Mouse (Mus musculus) neutrophil, adult 5-6 weeks (primary cell): ENCODE measurements around the gene Xrcc1. TPM values are rescaled to one million over a fixed set of nuclear protein-coding genes. Genes with fewer than 3 reads are reported as not detected.
A peak's percentile ranks its signal among the peaks of the same experiment; 100 is the strongest.

ENCODE experiments used
- ATAC-seq: fragments of 151-379, 151-347 bp; 2 replicates; pipeline ENCODE4 v1.8.0; 2017; ENCODE audit warnings: mild to moderate bottlenecking, moderate TSS enrichment; ENCODE audit not compliant: insufficient number of reproducible peaks, poor library complexity, low FRiP score, severe bottlenecking; ENCODE audit errors: extremely low read depth
- total RNA-seq: library from RNA; stranded (forward); fragments of 200-1000 nt; gene quantifications from 2 replicates; pipeline ENCODE4 v1.2.3, GENCODE M21; 2017

The Xrcc1 gene
- total RNA-seq, 1 experiment from 2014 or later, result 38.4 TPM

DNA sequence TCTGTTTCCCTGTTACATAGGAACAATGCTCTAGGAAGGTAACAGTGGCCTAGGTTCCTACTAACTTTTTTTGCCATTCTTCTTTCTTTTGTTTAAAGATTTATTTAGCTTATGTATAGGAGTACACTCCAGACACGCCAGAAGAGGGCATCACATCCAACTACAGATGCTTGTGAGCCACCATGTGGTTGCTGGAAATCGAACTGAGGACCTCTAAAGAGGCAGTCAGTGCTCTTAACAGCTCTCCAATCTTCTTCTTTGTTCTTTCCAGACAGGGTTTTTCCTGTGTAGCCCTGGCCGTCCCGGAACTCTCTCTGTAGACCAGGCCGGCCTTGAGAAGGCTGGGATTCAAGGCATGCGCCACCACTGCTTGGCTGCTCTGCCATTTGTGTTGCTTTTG is 21.1 kb upstream of the Xrcc1 start:
- no peak for ATAC-seq

DNA sequence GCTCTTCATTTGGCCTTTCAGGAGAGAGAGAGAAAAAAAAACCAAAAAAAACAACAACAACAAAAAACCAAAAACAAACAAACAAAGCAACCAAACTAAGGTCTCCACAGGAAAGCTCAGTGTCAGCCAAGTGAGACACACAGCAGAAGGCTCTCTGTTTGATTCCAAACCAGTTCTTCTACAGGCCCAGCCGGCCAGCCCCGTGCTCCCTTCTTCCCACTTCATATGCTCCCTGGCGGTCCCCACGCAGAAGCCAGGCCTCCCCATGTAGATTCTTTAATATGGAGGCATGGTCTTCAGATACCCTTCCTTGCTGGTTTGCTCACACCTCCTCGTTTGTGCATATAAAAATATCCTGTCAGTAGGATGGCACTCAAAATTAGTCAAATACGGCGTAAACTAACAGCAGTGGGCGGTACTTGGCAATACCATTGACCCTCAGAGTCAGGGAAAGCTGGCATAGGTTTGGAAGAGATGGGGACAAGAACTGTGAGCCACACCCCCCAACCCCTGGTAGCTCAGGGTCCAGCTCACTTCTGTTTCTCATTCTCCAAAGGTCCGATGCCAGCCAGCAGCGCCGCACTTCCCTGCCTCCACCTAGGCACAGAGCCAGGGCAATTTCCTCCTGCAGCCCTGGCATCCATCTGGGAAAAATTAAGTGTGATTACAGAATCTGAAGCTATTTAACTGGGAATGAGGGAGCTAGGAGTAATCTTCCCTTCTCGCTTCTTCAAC is 20.2 kb upstream of the Xrcc1 start:
- no peak for ATAC-seq

DNA sequence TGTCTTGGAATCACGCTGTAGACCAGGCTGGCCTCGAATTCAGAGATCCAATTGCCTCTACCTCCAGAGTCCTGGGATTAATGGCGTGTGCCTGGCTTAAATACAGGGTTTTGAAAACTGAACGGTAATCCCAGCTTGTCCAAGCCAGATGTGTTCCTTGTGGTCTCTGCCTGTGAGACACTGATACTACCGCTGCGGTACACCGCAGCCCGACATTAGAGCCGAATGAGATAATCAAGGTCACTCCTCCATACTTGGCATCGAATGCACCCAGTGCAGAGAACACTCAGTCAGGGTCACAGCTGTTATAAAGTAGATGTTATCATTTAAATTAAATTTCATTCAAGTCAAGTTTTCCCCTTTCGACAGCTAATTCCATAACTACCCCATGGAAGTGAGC is 17.2 kb upstream of the Xrcc1 start:
- ATAC-seq, result no peak

DNA sequence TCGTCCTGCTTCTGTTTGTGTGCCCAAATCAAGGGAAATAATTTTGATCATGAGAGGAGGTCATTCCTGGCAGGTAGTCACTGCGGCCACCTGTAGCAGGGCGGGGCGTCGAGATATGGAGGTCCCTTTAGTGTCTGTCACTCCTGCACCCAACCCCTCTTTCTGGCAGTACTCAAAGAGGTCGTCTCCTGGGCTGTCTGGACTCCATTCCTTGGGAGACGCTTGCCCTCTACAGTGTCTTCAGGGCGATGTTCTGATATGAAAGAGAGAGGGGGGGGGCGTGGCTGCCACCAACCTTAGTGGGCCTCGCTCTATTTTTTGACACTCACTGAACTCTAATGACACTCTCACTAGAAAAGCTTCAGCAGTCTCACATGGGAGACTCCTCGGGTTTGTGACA is 16.5 kb upstream of the Xrcc1 start:
- ATAC-seq, result no peak

DNA sequence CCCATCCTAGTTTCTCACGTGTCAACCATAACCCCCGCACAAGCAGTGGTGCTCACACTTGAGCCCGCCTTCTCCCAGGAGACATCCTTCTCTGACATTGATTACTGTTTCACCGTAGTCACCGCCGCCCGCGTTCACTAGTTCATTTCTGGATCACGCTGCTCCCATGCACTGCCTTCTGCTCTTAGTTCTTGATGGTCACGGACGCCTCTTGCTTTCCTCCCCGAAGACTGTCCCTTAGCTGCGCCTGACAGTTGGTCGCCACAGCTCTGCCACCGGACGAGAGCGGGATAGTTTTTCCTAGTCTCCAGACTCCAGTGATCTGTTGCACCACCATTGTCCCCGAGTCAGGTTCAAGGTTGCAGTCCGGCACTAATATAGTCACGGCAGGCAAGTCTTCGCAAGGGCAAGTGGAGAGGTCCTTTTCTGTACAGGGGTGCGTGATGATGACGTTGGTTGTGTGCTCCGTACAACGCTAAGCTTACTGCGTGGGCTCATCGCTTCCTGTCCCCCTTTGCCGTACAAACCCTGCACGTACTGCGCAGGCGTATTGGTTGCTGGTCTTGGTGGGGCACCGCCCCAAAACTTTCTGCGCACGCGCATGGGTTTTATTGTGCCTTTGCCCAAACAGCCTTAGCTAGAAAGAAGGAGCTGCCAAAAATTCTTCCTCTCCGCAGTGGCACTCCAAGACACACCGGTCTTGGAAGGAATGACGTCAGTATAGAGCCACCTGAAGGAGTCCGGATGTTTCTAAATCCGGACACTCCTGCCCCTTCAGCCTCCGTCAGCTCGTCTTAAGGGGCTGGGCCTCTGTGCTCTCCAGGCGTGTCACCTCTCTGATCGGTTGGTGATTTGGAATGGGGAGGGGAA is 15.8 kb upstream of the Xrcc1 start, which contains the start of gene Irgq:
Gene Irgq, plus strand, starts transcription at position 628 of the 870 bp plus-strand sequence.
- peak; percentile 92 for ATAC-seq

DNA sequence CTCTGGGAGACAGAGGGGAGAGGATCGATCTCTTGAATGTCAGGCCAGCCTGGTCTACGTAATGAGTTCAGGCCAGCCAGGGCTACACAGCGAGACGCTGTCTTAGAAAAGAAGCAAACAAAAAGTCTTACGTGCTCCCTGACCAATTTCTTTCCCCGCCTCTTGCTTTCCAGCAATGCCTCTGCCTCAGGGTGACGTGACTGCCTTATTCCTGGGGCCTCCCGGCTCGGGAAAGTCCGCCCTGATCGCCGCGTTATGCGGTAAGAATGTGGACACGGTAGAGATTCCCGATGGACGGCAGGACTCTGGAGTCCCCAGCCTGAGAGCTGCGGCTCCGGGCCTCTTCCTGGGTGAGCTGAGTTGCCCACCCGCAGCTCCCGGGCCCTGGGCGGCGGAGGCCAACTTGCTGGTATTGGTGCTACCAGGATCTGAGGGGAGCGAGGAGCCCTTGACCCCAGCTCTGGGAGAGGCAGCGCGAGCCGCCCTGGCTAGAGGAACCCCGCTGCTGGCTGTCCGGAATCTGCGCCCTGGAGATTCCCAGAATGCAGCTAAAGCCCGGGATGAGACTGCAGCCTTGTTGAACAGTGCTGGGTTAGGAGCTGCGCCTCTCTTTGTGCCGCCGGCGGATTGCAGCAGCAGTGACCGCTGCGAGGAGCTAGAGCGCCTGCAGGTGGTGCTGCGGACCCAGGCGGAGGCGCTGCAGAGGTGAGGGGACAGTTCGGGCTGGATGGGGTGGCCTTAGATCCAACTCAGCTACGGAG is 14.7 kb upstream of the Xrcc1 start:
- peak; percentile 41 for ATAC-seq

DNA sequence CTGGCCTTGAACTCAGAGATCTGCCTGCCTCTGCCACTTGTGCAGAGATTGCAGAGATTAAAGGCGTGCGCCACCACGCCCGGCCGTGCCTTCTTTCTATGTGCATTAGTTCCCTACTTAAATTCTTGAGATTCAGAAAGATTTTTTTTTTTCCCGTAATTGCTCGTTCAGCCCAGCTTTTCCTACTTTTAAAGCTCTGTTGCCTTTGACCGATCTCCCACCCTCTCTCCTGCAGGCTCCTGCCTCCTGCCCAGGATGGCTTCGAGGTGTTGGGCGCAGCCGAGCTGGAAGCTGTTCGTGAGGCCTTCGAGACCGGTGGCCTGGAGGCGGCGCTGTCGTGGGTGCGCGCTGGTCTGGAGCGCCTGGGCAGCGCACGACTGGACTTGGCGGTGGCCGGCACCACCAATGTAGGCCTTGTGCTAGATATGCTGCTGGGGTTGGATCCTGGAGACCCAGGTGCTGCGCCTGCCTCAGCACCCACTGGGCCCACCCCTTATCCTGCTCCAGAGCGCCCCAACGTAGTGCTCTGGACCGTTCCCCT is 13.0 kb upstream of the Xrcc1 start:
- no peak for ATAC-seq

DNA sequence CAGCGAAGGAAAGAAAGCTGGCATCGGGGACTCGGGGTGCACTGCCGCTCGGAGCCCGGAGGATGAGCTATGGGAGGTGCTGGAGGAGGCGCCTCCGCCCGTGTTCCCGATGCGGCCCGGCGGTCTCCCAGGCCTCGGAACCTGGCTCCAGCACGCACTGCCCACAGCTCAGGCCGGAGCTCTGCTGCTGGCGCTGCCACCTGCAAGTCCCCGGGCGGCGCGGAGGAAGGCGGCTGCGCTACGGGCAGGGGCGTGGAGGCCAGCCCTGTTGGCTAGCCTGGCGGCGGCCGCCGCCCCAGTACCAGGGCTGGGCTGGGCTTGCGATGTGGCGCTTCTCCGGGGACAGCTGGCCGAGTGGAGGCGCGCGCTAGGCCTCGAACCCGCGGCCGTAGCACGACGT is 12.3 kb upstream of the Xrcc1 start:
- ATAC-seq, result no peak

DNA sequence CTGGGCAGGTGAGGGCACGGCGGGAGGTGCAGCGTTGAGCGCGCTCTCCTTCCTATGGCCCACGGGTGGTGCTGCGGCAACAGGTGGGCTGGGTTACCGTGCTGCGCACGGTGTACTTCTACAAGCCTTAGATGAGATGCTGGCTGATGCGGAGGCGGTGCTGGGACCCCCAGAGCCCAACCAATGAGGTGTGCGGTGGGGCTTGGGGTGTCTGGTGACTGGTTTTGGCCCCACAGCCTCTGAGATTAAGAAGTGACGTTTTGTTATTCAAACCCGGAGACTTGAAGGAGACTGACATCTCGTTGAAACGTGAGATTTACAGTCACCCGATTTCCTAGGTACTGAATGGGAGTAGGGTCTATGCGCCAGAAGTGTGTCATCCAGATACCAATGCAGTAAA is 11.8 kb upstream of the Xrcc1 start:
- no peak for ATAC-seq

DNA sequence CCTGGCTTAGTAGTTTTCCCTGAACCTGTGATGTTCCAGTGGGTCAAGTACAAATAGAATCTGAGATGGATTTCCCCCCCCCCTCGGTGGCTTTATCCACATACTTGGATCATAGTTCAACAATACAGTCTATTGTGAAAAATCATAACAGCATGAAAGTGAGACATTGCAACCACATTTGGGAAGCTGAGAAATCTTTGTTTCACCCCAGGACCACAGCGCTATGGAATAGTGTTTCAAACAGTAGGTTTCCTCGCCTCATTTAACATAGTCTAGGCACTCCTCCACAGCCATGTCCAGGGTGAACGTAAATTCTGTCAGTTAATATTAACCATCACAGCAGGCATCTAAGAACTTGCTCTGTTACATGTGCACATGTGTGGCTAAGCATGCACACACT is 9.0 kb upstream of the Xrcc1 start:
- no peak for ATAC-seq

DNA sequence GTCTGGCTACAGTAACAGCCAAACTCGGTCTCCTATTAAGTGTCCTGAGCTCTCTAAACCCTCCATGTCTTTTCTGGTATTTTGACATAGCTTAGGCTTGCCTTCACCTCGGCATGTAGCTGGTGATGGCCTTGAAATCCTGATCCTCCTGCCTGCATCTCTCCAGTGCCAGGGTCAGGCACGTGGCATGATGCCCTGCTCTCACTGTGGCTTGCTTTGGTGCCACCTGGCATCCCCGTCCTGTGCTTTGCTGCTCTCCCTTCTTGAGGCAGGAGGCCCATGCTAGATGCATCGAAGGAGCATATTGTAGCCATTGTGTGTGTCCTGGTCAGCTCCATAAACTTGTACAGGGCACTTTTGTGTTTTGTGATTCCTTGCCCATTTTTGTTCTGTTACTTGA is 8.5 kb upstream of the Xrcc1 start:
- no peak for ATAC-seq

DNA sequence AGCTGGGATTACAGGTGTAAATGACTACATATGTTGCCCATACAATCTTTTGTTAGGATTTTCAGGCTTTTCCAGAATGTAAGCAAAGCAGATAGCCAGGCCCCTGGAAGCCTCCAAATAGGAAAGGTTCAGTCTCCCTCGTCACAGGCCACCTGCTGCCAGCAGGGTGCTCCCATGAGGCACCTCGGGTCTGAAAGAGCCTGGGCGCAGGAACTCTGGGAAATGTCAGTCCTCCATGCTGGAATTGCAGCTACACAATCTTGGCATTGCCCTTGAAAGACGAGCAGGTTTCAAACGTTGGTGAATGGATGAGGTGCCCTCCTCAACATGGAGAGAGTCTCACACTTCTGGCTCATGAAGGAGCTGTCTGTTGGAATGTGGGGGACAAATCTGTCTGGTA is 7.9 kb upstream of the Xrcc1 start:
- no peak for ATAC-seq

DNA sequence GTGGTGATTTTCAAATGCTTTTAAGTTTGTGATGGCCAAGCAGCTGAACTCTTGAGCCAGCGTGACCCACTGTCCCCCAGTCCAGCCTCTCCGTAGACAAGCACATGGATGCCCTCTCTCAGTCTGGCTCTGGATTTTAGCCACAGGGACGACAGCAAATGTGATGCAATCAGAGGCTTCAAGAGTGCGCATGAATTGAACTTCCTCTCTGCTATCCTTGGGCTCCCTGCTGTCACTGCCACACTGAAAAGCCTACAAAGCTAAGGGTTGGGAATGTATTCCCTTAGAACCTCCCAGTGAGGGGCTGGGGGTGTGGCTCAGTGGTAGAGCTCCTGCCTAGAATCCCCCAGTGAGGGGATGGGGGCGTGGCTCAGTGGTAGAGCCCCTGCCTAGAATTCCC is 7.4 kb upstream of the Xrcc1 start:
- no peak for ATAC-seq

DNA sequence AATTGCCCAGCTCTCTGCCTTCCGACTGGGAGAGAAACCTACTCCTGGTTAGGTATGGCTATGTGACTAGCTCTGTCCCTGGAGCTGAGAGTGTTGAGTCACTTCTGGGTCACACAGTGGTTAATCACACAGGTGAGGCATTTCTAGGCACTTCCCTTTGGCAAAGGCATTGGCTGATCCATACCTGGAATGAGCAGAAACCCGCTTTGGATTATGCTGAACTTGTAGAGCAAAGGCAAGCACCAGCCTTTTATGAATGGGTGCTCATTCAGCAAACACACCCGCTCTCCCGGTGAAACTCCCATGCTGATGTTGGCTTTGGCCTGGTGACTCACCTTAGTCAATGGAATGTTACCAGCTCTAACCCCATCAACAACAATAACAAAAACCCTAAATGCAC is 6.4 kb upstream of the Xrcc1 start:
- no peak for ATAC-seq

DNA sequence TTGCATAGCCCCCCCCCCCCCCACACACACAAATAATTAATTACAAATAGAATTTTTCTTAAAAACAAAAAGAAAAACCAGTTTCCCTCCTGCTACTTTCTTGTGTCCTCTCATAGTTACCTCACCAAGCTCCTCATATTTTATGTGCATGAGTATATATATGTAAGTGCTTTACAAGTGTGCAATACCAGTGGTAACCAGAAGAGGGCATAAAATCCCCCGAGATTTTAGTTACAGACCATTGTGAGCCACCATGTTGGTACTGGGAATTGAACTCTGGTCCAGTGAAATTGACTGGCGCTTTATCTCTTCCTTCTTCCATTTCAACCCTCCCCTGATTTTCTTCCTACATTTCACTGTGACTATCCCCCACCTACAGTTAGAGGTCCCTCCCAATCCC is 1.6 kb upstream of the Xrcc1 start:
- ATAC-seq, result no peak

DNA sequence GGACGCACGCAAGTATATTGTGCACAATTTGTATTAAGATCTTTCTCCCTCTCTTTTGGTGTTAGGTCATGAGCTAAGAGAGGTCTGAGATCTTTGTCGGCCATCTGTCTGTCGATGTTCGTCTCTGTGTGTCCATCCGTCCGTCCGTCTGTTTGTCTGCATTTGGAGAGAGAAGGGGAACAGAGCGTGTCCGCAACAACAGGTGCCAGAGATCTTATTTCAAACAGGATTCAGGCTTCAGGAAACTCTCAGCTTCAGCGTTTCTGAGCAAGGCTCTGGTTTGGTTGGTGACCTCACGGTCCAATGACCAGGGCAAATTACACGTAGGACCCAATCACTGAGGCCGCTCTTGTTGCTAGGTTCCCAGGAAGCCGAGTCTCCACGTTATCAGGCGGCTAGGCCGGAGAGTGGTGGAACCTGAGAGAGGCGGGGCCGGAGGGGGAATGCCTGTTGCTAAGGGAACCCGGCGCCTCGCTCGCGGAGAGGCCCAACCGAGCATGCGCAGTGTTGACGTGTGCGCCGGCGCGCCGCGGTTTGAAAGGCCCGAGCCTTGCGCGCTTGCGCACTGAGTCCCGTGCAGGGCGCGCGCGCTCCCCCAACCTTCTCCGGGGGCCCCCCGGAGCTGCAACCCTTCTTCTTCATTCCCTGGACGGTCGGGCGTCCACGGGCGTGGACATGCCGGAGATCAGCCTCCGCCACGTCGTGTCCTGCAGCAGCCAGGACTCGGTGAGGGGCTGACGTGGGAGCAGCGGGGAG is 723 bp downstream of the Xrcc1 start:
- peak; percentile 98 for ATAC-seq

DNA sequence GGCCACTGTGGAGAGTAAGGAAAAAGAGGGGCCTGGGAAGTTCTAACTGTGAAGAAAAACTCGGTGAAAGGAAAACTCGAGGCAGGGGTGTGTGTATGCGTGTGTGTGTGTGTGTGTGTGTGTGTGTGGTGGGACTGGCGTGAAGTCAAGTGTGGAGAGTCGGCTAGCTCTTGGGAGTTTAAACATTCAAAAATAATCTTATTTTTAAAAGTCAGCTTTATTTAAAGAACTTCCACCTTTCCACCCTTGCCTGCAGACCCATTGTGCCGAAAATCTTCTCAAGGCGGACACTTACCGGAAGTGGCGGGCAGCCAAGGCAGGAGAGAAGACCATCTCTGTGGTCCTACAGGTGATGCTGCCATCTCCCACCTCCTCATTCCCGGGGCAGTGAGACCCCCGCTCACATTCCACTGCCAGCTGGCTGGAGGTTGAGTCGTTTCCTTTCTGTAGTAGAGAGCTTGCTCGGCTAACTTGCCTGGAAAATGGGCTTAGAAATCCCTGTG is 1.5 kb downstream of the Xrcc1 start:
- ATAC-seq, result no peak

DNA sequence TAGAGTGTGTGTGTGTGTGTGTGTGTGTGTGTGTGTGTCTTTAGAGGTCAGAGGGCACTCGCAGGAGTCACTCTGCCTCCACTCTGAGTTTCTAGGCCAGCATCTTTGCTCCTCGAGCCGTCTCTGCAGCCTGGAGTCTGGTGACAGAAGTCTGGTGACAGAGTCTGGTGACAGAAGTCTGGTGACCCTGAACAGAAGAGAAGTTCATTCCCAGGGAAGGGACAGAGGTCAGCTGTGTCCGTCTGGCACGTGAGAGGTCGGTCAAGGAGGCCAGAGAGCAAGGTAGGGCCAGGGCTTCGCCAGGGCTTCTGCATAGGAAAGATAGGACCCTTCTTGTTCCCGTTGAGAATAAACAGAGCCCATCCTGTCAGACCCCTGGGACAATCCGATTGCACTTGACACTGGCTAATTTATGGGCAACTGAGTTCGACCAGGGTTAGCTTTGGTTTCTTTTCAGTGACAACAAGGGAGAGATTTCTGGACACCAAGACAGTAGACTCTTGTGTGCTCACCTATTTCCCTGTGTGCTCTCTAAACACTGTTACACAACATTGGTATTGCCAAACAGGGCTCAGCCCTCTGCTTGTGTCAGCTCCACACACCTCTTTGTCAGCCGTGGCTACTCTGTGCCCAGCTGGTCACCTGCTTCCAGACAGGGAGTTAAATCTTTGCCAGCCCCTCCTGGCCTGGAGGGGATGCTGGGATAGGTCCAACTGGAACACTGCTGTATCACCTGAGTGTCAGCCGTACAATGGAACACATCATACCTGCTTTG is 6.1 kb downstream of the Xrcc1 start:
- 0 out of 2 replicates have a peak, but pooled peaks have one; percentile 30 for ATAC-seq
